Mouse (Mus musculus) retina, postnatal 7 days (tissue): ENCODE results near the gene Dnajc9.

ENCODE experiments used
- DNase-seq: peaks from one replicate; pipeline ENCODE4 v3.0.0-alpha.2; 2012; ENCODE audit warnings: low read depth, low spot score

The Dnajc9 gene

DNA sequence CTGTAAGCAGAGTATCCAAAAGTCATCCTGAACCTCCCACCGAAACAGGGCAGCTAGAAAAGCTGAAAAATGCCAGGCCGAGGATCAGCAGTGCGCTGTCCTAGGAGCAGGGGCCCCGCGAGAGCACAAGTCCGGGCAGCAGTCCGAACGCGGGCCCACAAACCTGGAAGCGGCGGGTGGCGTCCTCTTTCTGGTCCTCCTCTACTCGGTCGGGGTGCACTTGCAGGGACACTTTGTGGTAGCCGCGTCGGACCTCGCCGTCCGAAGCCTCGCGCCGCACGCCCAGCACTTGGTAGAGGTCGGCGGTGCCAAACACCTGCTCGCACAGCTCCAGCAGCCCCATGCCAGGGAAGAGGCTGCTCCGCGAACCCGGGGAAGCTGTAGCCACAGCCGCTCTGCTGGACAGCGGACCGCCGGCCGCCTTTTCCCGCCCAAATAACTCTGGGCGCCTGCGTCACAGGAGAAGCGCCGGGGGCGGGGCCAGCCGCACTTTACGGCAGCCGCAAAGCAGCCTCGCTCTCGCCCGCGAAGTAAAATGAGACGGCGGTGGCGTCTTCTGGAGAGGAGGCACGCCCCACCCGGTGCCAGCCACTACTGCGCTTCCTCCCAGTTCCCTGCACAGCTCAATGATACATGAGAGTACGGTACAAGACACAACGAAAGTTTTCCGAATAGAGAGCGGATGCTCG, at the start of gene Dnajc9:
TSS of gene Dnajc9 (minus strand) at position 470 of the 689 bp plus-strand sequence.
- DNase-seq = peak; percentile 78

GRCm38 (mm10) chr14:20436976-20437375, 48.3 kb upstream of the Dnajc9 start:
- no peak for DNase-seq

GRCm38 (mm10) chr14:20432420-20432819, 43.7 kb upstream of the Dnajc9 start:
- DNase-seq = no peak

GRCm38 (mm10) chr14:20431726-20432125, 43.0 kb upstream of the Dnajc9 start:
- DNase-seq = no peak

DNA sequence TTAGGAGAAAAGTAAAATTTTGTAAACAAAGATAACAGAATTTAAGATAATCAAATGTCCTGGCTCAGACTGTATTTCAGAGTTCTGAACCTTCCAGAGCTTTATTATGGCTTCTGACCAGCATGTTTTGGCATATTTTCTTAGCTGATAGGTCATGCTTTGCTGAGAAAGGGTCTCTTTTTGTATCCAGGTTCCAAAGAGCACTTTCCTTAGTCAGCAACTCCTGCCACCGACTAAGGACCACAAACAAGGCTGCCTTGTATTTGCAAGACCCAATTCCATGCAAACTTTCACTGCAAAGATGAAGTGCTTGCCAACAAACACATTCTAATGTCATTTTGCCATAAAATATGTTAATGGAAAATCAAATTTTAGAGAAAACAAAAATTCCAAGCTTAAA, 41.1 kb upstream of the Dnajc9 start:
- DNase-seq = no peak

GRCm38 (mm10) chr14:20428593-20428992, 39.9 kb upstream of the Dnajc9 start:
- DNase-seq = no peak

DNA sequence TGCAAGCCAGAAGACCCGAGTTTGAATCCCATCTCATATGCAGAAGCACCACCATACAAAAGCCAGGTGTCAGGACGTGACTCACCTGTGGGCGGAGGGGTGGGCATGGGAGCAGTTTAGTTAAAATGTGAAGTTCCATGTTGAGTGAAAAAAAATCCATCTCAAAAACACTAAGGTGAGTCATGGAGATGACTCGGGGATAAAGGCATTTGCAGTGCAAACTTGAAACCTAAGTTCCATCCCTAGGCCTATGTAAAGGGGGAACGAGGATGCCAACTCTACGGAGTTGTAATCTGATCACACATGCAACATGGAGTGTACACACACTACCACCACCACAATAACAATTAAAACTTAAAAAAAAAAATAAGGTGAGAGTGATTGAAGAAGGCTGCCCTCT, 34.3 kb upstream of the Dnajc9 start:
- no peak for DNase-seq

- DNase-seq = no peak
Observed at GRCm38 (mm10) chr14:20422257-20422656, 33.5 kb upstream of the Dnajc9 start.

- DNase-seq = peak; percentile 41
Observed at GRCm38 (mm10) chr14:20400071-20400470, 11.4 kb upstream of the Dnajc9 start.

DNA sequence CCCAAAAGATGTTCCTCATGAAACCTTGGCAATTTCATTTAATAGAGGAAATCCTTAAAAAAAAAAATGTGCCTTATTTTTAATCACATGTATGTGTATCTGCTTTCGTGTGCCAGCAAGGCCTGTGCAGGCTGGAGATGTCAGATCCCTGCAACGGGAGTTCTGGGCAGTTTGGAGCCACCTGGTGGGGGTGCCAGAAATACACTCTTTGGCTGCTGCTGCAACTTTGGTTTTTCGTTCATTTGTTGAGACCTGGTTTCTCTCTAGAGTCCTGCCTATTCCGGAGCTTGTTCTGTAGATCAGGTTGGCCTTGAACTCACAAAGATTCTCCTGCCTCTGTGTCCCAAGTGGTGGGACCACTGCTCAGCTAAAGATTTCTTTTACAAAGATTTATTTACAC, 10.2 kb upstream of the Dnajc9 start:
- no peak for DNase-seq

- no peak for DNase-seq
Observed at GRCm38 (mm10) chr14:20397220-20397619, 8.5 kb upstream of the Dnajc9 start.

DNA sequence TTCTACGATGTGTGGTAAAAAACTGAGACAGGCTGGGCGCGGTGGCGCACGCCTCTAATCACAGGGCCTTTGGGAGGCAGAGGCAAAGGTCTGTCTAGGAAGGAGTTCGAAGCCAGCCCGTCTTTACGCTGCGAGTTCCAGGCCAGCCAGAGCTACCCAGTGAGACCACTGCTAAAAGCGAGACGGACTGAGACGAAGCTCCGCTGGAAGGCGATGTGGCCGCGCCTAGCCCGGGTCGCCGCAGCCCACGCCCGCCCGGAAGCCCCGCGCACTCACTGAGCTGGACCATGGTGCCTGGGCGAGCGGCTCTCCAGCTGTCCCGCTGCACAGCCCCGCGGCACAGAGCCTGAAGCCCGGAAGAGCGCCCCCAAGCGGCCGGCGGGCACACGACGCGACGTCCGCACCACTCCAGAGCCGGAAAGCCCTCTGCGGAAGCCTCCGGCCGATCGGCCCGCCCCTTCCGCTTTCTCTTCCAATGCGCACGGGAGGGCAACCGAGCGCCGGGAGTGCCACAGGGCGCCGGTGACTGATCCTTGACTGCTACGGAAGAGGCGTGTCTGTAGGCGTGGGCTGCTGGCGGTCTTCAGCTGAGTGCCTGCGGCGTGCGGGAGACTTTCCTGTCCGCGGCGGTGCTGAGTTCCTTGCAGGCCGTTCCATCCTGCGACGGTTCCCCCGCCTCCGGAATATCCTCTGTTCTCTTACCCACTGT, 4.6 kb upstream of the Dnajc9 start, which contains the start of gene Mrps16:
TSS of gene Mrps16 (minus strand) at position 430 of the 709 bp plus-strand sequence.
- DNase-seq = peak; percentile 93

- no peak for DNase-seq
Observed at GRCm38 (mm10) chr14:20392326-20392725, 3.6 kb upstream of the Dnajc9 start.

GRCm38 (mm10) chr14:20389446-20390079, 853 bp upstream of the Dnajc9 start:
- DNase-seq = no peak

- no peak for DNase-seq
Observed at GRCm38 (mm10) chr14:20379753-20380430, 8.8 kb downstream of the Dnajc9 start.

GRCm38 (mm10) chr14:20379087-20379640, 9.5 kb downstream of the Dnajc9 start:
- DNase-seq = no peak

DNA sequence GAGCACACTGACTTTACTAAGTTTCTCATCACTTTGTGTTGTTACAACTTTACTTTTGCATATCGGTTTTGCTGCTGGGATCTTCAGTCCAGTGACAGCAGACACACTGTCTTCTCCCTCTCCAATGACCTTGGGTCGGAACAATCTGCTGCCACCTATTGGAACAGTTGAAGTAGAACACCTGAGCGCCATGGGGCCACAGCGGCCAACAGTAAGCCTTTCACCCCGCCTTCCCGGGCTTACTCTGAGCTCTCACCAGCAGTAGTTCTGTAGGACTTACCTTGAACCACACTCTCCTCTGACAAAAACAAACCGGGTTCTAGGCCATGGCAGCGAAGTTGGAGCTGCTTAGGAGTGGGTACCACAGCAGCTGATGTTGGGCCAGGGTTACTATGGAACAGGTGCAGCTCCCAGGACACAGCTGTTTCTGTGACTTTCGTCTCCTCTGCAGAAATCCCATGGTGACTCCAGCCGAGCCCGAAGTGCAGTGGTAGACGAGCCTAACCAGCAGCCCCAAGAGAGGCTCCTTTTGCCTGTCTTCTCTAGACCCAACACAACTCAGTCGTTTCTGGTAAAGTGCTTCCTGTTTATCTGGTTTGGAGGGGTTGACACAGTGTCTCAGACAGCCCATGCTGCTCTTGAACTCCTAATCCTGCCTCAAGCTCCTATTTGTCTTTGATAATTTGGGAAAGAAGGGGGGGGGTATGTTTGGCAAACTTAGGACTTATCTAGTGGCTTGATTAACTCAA, 10.2 kb downstream of the Dnajc9 start:
- peak; percentile 49 for DNase-seq

DNA sequence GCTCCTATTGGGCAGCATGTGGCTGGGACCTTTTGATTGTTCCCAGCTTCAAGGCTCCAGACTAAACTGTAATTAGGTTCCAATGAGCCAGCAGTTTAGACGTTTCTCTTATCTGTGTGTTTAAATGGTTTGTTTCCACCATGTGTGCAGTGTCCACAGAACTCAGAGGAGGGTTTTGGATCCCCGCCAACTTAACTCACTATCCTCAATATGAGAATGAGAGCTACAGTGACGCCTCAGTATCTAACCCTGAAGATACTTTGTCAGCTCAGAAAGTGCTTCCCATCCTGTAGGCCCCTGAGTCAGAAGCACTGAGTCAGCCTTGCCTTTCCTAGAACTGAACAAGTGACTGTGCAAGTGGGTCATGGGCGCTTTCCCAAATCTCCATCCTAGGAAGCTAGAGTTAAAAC, 11.6 kb downstream of the Dnajc9 start:
- no peak for DNase-seq

DNA sequence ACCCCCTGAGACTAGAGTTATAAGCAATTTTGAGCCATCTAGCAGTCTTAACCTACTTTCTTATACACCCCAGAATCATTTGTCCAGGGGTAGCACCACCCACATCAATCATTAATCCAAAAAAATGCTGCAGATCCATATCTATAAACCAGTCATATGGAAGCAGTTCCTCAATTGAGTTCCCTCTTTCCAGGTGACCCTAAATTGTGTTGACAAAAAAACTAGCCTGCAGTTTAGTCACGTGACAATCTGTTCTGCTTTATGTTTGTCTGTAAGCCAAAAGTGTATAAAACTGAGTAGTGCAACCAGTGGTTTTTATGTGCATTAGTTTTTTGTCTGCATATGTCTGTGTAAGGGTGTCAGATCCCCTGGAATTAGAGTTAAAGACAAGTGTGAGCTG, 16.9 kb downstream of the Dnajc9 start:
- DNase-seq = no peak

- DNase-seq = no peak
Observed at GRCm38 (mm10) chr14:20370798-20371197, 17.9 kb downstream of the Dnajc9 start.

DNA sequence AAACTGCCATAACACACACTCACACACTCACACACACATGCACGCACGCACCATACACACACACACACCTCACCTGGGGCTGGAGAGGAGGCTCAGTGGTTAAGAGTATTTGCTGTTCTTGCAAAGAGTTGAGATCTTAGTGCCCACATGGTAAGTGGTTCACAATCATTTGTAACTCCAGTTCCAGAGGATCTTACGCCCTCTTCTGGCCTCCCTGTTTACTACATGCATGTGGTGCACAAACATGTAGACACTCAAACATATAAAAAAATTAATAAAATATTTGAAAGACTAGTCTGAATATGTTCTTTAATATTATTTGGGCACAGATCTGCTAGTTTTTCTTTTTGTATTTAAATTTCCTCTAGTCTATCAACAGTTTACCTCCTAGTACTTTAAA, 20.4 kb downstream of the Dnajc9 start:
- DNase-seq = no peak
